Mouse (Mus musculus) lung, adult 2 months (tissue): Measurements from ENCODE around the gene Srsf4. TPM values are rescaled to one million over a fixed set of nuclear protein-coding genes. Genes with fewer than 3 reads are reported as not detected.

ENCODE experiments used
- DNase-seq: peaks from one replicate; pipeline ENCODE4 v3.0.0; 2022
- H3K4me1 ChIP-seq: fragments of 200-500 bp; 2 replicates; pipeline ENCODE4 v1.6.1; 2011; ENCODE audit warnings: low read length; ENCODE audit not compliant: control insufficient read depth, insufficient read depth
- H3K4me3 ChIP-seq: fragments of 200-500 bp; replicated peaks from 2 replicates; pipeline ENCODE3; 2011; ENCODE audit warnings: low read depth, mild to moderate bottlenecking, control low read depth, low read length; ENCODE audit errors: extremely low read depth
- CTCF ChIP-seq: fragments of 200-500 bp; IDR thresholded peaks from 2 replicates; pipeline ENCODE4 v1.5.1; 2011; ENCODE audit warnings: mild to moderate bottlenecking, low read length, control low read depth; ENCODE audit not compliant: insufficient read depth
- POLR2A ChIP-seq: fragments of 200-500 bp; IDR thresholded peaks from 2 replicates; pipeline ENCODE4 v1.6.1; 2011; ENCODE audit warnings: low read depth, mild to moderate bottlenecking, control low read depth, low read length, borderline replicate concordance; ENCODE audit errors: extremely low read depth
- WGBS: fragments of 180-500 bp; shearing (Covaris S2); methylation state at CpG from one replicate; pipeline ENCODE4 v1.1.7; 2018; 5-methylcytosine and 5-hydroxymethylcytosine counted together
- polyA plus RNA-seq: library from polyadenylated mRNA; depleted of rRNA; stranded (reverse); fragments of >200 nt; gene quantifications from 2 replicates; pipeline ENCODE4 v1.2.3, GENCODE M21; 2012

The Srsf4 gene
- polyA plus RNA-seq, 1 experiment: 49.9 TPM

DNA sequence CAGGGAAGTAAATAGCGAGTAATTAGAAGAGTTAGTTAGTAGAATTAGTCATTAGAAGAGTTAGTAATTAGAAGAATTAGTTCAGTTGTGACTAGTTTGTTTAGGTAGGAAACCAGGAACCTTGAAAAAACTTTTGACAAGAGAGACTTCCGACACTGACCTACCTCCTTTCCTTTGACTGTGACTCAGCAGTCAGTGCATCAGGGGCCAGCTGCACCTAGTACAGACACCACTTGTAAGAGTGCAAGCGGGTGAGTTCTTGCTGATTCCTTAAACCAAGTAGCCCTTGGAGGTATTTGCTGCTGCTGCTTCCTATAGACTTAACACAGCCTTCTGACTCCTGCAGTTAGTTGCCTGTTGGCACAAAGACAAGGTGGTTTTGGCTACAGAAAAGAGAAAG lies 17.3 kb downstream of the Srsf4 start:
- 69% methylated on average over 3 of the region's 3 CpGs for WGBS
- TF ChIP-seq POLR2A (no peak), CTCF (no peak)
- DNase-seq: no peak
- Histone ChIP-seq H3K4me1 (peaks cover 3% of the 10 kb centered on the region), H3K4me3 (no peak overlapping the region)

DNA sequence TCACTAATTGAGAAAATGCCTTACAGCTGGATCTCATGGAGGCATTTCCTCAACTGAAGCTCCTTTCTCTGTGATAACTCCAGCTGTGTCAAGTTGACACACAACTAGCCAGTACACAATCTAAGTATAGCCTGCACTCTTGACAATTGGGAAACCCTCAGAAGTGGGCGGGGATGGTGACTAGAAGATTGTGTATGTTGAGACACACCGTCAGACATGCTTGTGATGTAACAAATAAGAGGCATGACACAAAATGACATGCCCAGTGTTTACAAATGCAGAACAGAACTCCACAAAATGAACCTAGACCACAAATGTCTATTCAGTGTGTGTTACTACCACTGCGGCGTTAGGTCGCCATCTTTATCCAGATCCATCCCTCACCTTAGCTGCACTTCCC lies 23.7 kb downstream of the Srsf4 start:
- TF ChIP-seq CTCF (no peak), POLR2A (no peak)
- 82% methylated on average over 5 of the region's 5 CpGs for WGBS
- no peak for DNase-seq
- Histone ChIP-seq H3K4me1 (peaks cover 3% of the 10 kb centered on the region), H3K4me3 (no peak overlapping the region)

- WGBS: 77% methylated on average over 8 of the region's 8 CpGs
- Histone ChIP-seq H3K4me3 (no peak overlapping the region), H3K4me1 (peaks cover 3% of the 10 kb centered on the region)
- TF ChIP-seq POLR2A (no peak), CTCF (no peak)
- no peak for DNase-seq
Observed at GRCm38 (mm10) chr4:131897787-131898186, 24.4 kb downstream of the Srsf4 start.

- 75% methylated on average over 12 of the region's 12 CpGs for WGBS
- H3K4me1 ChIP-seq: peaks cover 3% of the 10 kb centered on the region
- no peak overlapping the region for H3K4me3 ChIP-seq
- no peak for DNase-seq
- TF ChIP-seq CTCF: no peak
- no peak for TF ChIP-seq POLR2A
Observed at GRCm38 (mm10) chr4:131898503-131899179, 25.2 kb downstream of the Srsf4 start.

DNA sequence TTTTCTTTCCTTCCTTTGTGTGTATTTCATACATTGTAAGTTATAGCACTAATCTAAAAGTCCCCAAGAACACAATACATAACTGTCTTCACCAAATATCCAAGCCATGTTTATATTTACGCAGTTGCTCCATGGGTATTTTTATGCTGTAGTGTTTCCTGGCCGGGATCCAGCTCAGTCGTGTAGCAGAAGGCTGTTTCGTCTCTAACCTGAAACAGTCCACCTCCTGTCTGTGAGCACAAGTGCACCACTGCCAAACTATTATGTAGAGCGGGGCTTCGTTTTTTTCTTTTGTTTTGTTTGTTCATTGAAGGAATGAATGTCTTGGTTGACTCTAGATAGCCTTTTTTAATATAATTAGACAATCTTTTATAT lies 25.8 kb downstream of the Srsf4 start:
- no peak overlapping the region for H3K4me3 ChIP-seq
- H3K4me1 ChIP-seq: peaks cover 3% of the 10 kb centered on the region
- no peak for DNase-seq
- 57% methylated on average over 6 of the region's 6 CpGs for WGBS
- no peak for TF ChIP-seq POLR2A
- TF ChIP-seq CTCF: no peak

- no peak overlapping the region for H3K4me3 ChIP-seq
- 89% methylated on average over 15 of the region's 15 CpGs for whole genome bisulfite sequencing
- H3K4me1 ChIP-seq: peaks cover 3% of the 10 kb centered on the region
- DNase-seq: no peak
- TF ChIP-seq POLR2A: no peak
- no peak for TF ChIP-seq CTCF
Observed at GRCm38 (mm10) chr4:131901090-131901489, 27.7 kb downstream of the Srsf4 start.

DNA sequence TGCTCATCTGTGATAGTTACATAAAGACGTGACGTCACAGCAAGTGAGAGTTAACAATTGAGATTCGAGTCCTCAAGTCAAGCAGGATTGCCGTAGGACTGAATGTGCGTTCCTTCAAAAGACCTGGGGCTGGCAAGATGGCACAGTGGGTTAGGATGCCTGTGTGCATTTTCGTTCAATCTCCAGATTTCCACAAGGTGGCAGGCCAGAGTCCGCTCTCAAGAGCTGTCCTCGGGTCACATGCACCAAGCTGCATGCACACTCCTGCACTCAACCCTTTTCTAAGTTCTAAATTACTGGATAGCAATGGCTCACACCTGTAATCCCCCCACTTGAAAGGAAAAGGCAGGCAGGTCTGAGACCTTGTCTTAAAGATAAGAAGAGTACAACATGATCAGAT lies 31.1 kb downstream of the Srsf4 start:
- no peak overlapping the region for H3K4me3 ChIP-seq
- no peak for TF ChIP-seq POLR2A
- peak; percentile 78 for TF ChIP-seq CTCF
- WGBS: 58% methylated on average over 8 of the region's 8 CpGs
- H3K4me1 ChIP-seq: no peaks in the 10 kb centered on the region
- DNase-seq: no peak

DNA sequence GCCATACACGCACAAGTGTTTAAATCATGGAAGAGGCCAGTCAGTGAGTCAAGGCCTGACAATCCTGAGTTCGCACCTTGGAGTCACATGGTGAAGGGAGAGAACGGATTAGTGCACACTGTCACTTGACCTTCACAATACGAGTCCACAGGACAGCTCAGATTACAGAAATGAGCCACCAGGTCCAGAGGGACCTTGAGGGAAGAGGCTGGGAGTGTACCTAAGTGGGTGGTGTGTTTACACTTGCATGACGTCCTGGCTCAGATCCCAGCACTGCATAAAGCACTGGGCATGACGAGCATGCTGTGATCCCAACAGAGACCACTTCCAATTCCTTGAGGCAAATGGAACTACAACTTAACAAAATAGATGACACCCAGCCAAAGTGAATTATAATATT lies 33.0 kb downstream of the Srsf4 start:
- no peak for TF ChIP-seq POLR2A
- TF ChIP-seq CTCF: no peak
- no peak for DNase-seq
- 42% methylated on average over 6 of the region's 6 CpGs for WGBS
- H3K4me3 ChIP-seq: no peak overlapping the region
- peaks cover 5% of the 10 kb centered on the region; the same call in 1 of the 2 replicates for H3K4me1 ChIP-seq

GRCm38 (mm10) chr4:131907912-131908311 lies 34.5 kb downstream of the Srsf4 start:
- WGBS: 93% methylated on average over 3 of the region's 3 CpGs
- H3K4me1 ChIP-seq: peaks cover 5% of the 10 kb centered on the region; the same call in 1 of the 2 replicates
- DNase-seq: no peak
- TF ChIP-seq CTCF (0 out of 2 replicates have a peak, but pooled peaks have one; percentile 26), POLR2A (no peak)
- H3K4me3 ChIP-seq: no peak overlapping the region
